Mouse (Mus musculus): ENCODE measurements around the gene Gm20388.

Gm20388 gene

DNA sequence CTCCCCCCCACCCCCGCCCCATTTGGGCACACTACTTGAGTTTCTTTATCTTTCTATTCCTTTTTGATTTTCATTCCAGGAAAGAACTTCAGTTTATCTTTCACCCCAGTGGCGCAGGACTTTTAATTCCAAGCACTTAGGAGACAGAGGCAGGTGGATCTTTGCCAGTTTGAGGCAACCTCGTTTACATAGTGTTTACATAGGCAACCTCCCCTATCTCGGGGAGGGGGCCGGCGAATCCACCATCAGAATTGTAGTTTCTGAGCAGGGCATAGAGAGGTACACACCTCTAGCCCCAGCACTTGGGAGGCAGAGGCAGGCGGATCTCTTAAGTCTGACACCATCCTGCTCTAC, 2041.0 kb downstream of the Gm20388 start:
- DNase-seq (ENCODE audit: low spot score in 2 of 2), result no peak

- no peak for DNase-seq (ENCODE audit: low spot score in 2 of 2)
Observed at GRCm38 (mm10) chr8:121952122-121952521, 2041.5 kb downstream of the Gm20388 start.

DNA sequence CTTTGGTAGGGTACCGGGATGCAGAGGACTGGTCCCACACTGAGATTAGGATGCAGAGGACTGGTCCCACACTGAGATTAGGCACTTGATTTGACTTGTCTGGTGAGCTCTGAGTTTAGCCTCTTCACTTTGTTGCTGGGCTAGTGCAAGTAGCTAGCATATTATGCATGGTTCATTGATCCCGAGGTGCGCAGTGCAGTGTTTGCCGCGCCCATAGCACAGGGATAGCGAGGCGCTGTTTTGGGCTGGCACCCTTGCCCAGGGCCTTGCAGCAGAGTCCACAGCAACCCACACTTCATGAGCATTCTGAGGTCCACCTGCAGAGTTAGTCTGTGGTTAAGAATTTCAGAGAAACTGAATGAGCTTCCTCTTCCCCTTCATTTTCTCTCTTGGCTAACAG, 2042.2 kb downstream of the Gm20388 start:
- no peak for DNase-seq (ENCODE audit: low spot score in 2 of 2)

- no peak for DNase-seq (ENCODE audit: low spot score in 2 of 2)
Observed at GRCm38 (mm10) chr8:121953821-121954545, 2043.3 kb downstream of the Gm20388 start.

- no peak for DNase-seq (ENCODE audit: low spot score in 2 of 2)
Observed at GRCm38 (mm10) chr8:121954981-121955555, 2044.4 kb downstream of the Gm20388 start.

GRCm38 (mm10) chr8:121955825-121956500, 2045.3 kb downstream of the Gm20388 start:
- DNase-seq (ENCODE audit: low spot score in 2 of 2), result no peak

DNA sequence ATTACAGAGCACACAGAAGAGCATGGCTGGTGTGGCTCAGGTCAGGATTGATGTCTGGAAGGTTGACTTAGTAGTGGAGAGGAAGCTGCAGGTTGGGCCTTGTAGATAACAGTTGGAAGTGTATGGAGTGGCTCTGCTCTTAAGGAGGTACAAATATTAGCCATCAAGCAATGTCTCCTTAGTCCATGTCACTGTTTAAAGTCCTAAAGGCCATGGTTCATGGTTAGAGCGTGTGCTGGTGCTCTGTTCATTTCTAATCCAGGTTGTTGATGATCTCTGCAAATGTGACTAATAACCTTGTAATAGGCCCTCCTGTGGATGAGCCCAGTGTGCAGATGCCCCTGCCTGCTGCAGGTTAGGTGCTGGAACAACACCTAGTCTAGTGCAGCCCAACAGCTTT, 2047.8 kb downstream of the Gm20388 start:
- no peak for DNase-seq (ENCODE audit: low spot score in 2 of 2)

DNA sequence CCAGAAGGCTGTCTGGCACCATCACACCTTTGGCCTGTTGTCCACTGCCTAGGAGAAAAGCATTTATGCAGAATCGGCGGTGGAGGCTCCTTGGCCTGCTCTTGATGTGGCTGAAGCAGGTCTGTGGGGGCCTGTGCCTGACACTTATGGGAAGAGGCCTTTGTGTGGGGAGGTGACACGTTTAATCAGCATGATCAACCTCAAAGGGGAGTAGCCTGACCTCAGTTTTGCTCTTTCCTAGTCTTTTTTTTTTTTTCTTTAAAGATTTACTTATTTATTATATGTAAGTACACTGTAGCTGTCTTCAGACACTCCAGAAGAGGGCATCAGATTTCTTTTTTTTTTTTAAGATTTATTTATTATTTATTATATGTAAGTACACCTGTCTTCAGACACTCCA, 2052.3 kb downstream of the Gm20388 start:
- DNase-seq (ENCODE audit: low spot score in 2 of 2), result no peak

- peak in 1 of 2 experiments; percentile 65 for DNase-seq (ENCODE audit: low spot score in 2 of 2)
Observed at GRCm38 (mm10) chr8:121964716-121965512, 2054.3 kb downstream of the Gm20388 start.

DNA sequence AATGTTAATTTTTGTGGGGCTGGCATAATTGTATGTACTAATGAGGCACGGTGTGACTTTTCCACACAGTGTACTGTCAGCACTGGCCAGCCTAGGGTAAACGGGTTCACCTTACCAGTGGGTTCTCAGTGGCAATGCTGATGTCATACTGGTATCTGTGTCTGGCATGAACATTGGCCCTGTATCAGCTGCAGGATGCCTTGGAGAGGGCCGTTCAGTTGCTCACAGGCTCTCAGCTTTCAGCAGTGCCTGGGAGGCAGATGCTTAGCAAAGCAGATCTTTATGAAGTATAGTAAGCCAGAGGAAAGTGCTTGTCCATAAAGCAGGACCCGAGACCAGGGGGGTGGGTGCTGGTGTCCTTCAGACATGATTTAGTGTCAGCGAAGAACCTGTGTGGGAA, 2055.5 kb downstream of the Gm20388 start:
- DNase-seq (ENCODE audit: low spot score in 2 of 2), result no peak

GRCm38 (mm10) chr8:121966714-121967448, 2056.2 kb downstream of the Gm20388 start:
- DNase-seq (ENCODE audit: low spot score in 2 of 2), result no peak

DNA sequence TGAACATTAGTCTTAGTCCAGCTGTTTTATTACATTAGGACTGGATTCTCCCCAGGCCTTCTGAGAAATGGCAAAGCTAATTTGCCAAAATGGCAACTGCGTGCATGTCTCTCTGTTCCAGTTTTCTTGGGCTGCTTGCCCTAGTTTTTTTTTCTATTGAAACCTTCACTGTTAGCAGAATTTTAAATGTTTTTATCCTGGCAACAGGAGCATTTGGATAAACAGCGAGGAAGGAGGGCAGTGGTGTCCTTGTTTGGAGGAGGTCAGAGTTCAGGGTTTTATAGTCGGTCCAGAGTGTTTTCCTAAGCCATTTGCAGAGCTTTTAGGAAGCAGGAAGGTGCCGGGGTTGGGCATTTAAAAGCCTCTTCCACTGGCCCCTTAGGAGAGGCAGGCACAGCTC, 2057.3 kb downstream of the Gm20388 start:
- peak in 1 of 2 experiments; percentile 61 for DNase-seq (ENCODE audit: low spot score in 2 of 2)

DNA sequence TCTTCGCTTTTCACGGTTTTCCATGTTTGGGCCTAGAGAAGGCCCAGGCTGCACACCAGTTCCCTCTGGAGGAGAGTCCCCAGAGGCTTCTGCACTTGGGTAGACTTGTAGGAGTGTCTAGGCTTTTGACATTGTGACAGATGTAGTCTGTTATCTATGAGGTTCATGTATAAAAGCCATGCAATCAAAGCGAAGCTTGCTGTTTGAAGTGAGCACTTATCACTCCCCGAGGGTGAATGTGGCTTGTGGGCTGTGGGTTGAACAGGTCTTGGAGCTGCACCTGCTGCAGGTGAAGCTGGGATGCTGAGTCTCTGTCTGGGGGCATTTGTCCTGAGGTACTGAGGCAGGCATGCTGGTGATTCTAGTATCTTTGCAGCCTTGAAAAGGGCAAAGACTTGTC, 2057.9 kb downstream of the Gm20388 start:
- DNase-seq (ENCODE audit: low spot score in 2 of 2), result no peak

GRCm38 (mm10) chr8:121970225-121970624, 2059.6 kb downstream of the Gm20388 start:
- no peak for DNase-seq (ENCODE audit: low spot score in 2 of 2)

DNA sequence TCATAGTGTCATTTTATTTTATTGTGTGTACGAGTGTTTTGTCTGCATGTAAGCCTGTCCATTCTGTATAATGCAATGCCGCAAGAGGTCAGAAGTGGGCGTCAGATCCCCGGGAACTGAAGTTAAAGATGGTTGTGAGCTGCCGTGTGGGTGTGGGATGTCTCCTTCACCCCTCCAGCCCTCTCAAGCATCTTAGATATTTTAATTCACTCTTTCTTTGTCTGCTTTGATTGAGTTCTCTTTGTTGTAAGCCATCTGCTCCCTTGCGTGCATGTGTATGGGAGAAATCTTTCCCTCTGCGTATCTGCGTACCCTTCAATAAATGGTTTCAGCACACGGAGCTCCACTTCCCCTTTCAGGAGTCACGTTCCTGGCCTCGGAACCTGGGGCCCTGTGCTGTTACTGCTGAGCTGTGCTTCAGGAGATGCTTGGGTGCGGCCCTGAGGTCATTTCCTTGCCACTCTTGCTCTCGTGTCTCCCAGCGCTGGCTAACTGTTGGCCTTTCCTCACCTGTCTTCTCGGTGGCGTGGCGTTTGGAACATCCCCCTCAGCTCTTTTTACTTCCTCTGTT, 2060.9 kb downstream of the Gm20388 start:
- DNase-seq (ENCODE audit: low spot score in 2 of 2), result no peak

DNA sequence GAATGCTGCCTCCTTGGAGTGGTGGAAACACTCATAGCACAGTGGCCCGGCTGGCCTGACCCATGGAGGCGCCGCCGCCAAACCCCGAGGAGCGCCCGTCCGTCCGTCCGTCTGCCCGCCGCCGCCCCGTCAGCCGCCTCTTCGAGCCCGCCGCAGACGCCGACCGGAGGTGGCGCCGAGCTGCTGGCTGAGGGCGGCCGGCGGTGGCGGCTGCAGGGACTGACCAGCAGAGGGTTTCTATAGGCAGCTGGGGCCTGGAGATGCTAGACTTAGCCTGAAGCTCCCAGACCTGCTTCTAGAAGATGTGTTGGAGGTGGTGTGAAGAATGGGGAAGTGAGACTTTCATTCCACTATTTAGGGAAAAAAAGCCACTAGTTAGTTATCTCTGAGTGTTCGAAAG, 2063.3 kb downstream of the Gm20388 start:
- no peak for DNase-seq (ENCODE audit: low spot score in 2 of 2)

- peak in 1 of 2 experiments; percentile 29 for DNase-seq (ENCODE audit: low spot score in 2 of 2)
Observed at GRCm38 (mm10) chr8:121977819-121978590, 2067.4 kb downstream of the Gm20388 start.

- no peak for DNase-seq (ENCODE audit: low spot score in 2 of 2)
Observed at GRCm38 (mm10) chr8:121978670-121979069, 2068.0 kb downstream of the Gm20388 start.

GRCm38 (mm10) chr8:121980792-121981519, 2070.3 kb downstream of the Gm20388 start:
- no peak for DNase-seq (ENCODE audit: low spot score in 2 of 2)

DNA sequence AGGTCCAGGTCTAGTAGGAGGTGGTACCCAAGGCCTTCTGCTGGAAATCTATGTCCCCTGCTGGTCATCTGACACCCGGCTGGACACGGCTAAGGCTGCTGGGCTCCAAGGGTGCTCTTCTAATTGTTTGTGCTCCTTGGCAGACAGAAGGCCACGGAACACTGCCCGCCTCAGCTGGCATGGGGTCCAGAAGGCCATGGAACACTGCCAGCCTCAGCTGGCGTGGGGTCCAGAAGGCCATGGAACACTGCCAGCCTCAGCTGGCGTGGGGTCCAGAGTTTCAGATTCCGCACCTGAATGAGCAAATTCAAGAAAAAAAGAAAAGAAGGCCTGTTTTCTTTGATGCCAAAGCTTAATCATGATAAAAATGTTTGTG, 2070.9 kb downstream of the Gm20388 start:
- DNase-seq (ENCODE audit: low spot score in 2 of 2), result no peak

Measured in heart, adult 9 months (tissue).